Mouse (Mus musculus): ENCODE measurements around the gene Sorcs3.

Sorcs3 gene

DNA sequence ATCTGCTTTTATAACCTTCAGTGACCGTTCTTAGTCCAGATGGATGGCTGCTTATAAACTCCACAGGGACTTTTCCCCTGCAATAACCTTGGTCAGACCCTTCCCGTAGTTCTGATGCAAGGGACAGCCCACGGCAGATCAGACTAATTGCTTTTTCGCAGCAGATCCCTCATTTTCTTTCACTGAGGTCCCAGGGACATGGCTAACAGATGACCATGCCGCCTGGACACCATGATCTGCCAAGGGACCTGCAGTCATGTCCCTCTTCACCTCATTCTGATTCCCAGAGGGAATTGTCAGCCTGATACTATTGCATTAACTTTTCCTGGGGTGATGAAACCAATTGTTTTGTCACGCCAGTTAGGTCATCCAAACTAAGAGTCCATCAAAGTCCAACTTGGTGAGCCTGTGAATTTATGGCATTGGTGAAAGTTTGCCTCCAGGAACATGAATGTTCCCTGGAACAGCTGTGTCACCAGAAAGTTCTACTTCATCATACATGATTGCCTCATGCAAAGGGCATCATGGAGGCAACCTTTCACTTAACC lies 494.4 kb downstream of the Sorcs3 start:
- no peak for DNase-seq (ENCODE audit: extremely low read depth, low read depth)

DNA sequence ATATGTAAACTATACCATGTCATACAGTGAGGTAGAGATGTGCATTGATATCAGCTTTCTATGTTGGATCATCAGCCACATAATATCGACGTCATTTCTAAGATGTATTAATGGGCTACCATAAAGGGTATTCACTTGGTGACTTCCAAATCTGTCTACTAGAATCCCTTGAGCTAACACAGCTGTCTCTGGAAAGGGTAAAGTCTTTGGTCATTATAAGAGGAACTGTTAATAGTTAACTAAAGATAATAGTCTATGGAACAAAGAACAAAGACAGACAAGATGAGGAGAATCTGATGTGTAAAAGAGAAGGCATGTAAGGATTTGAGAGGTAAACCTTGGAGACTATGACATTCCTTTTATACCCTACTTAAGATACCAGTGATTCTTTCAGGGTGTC lies 497.9 kb downstream of the Sorcs3 start:
- no peak for DNase-seq (ENCODE audit: extremely low read depth, low read depth)

DNA sequence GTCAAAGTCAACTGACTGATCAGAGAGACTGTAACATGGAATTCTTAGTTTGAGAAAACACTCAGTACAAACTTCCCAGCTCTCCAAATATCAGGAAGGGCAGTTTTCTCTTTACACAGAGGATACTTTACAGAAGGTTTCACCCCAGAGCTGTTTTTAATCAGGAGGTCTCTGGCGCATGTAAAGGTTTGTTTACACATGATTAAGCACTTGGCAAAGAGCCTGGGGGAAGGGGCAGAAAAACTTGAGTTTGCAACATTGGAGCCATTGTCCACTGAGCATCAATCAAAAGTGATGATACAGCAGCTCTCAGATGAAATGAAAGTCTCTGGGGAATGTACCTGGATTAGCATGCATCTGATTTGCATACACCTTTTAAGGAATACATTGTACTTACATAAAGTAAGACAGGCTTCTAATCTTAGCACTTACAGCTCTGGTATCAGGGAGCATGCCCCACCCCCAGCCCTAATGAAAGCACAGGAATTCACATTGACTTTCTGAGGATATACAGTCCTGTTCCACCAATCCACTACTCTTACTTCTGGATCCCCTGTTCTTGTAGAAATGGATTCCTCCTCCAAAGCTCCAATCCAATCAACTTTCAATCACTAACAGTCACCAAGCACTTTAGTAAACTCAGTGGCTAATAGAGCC lies 500.6 kb downstream of the Sorcs3 start:
- no peak for DNase-seq (ENCODE audit: extremely low read depth, low read depth)

DNA sequence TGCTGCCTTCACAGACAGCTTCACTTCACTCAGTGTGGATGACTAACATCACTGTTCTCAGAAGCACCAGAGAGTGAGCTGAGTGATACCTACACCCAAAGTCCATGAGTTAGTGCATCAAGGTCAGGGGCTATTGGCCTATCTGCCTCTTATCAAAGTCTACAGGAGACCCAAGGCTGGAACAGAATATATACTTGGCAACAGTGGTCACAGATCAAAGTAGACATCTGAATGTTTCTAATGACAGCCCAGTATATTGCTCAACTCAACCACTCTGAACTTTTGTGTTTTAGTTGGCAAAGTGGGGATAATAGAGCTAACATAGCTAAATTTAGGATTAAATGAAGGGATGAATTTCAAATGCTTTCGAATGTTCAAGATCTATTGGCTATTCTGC lies 501.1 kb downstream of the Sorcs3 start:
- DNase-seq (ENCODE audit: extremely low read depth, low read depth): no peak

DNA sequence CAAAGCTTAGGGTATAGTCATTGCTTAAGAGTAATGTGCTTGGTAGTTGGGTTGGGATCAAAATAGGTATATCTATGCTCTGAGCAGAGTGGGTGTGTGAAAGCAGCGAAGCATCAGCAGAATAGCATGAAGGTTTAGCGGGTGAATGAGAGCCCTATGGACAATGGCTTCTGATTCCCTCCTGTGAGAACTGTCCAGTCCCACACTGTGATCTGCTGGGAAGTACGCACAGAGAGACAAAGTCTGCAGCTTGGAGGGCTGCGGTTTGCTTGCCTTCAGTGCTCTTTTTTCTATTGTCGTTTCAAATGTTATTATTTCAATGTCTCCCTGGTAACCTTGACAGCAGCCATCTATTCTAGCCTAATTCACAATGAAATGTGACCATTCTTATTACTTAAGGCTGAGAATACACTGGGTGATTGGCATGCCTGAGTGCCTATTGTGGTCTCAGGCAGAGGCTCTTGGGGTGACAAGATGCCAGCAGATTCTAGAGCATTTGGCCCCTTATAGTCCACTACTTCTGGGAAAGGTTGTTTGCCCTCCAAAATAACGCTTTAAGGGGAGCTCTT lies 520.1 kb downstream of the Sorcs3 start:
- no peak for DNase-seq (ENCODE audit: extremely low read depth, low read depth)

DNA sequence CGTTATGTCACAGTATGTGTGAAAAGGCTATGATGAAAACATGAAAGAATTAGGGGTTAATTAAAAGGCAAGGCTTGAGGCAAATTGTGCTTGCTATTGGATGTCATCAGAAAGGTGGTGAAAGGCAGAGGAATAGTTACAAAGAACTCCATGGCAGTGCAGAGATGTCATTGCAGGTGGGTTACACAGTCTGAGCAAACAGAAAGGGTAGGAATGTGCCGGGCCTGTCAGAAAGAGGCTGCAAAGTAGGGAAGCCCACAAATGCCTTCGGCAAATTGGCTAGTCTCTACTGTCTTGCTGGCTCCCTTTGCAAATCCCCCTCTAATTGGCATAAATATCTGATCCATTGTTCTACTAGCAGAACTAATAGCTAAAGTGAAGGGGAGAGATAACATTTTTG lies 521.2 kb downstream of the Sorcs3 start:
- DNase-seq (ENCODE audit: extremely low read depth, low read depth): no peak

DNA sequence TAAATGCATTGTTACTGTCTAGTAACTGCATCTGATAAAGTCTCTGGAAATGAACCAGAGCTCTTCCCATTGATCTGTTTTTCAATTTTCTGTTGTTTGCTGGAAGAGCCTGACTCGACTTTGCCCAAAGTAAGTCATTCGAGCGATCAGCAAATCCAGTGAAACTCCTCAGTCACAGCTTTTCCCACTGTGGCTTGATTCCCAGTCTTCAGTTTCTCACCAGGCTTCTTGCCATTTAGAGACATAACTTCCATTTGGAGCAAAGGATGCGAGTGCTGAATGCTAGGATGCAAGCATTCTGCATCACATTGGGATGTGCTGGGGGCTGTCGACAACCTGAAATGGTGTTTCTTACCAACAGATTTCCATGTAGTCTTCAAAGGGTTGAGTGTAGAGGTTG lies 521.8 kb downstream of the Sorcs3 start:
- no peak for DNase-seq (ENCODE audit: extremely low read depth, low read depth)

DNA sequence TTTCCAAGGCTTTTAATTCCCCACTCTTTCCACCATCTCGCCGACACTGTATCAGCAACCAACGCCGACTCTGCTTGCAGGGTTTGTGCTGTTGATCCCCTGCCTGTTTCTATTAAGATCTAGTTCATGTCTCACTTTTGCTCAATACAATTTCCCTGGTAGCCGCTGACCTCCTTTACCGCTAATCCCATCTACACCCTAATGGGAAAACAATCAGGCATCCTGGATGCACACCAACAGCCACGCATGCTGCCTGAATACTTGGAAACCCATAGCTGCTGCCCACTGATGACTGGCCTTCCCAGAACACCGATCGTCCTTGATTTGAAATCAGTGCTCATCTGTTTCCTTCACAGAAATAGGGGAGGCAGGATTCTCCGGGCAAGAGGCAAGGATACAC lies 525.9 kb downstream of the Sorcs3 start:
- DNase-seq (ENCODE audit: extremely low read depth, low read depth): no peak

DNA sequence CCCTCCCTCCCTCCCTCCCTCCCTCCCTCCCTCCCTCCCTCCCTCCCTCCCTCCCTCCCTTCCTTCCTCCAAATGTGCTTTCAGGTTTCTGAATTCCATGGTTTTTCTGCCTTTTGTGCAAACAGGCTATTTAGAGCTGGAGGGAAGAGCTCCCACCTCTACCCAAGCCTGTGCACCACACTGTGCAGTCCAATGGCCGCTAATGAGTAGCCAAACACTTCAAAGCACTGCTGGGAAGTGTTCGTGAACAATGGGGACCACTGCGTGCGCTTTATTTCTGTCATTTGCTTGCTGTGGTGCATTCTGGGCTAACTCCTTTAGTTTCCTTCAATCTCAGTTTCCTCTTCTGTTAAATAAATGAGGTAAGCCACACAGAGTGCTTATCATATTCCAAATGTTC lies 528.5 kb downstream of the Sorcs3 start:
- no peak for DNase-seq (ENCODE audit: extremely low read depth, low read depth)

DNA sequence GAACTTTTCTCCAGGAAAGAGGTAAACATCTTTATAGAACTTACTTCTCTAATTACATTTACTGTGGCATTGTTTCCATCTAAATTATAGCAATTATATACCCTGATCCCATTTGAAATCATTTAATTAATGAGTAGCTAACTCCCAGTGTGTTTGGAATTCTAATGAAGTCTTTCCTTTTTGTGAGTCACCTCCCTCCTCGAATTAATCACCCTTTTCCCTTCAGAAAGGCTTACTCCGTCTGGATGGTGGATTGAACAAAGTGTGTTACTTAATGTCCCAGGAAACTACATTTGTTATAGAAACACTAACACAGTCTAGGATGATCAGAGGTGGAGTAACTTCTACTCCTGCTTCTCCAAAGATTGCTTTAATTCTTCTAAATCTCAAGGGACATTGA lies 531.7 kb downstream of the Sorcs3 start:
- DNase-seq (ENCODE audit: extremely low read depth, low read depth): no peak

DNA sequence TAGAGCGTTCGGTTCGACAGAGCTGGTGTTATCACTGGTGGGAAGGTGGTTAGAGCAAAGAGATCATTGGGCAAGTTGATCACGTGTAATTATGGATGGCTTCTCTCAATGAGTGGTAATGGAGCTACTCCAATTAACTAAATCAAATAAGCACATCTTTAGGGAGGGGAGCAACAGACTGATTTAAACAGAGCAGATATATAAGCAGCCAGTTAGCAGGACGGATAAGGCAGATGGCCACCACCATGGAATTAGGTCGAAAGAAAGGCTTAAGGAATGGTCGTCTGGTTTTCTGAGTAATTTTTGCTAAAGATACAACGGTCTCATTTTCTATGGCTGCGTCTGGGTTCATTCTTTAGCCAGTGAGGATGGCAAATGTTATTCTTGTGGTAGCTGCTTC lies 549.3 kb downstream of the Sorcs3 start:
- no peak for DNase-seq (ENCODE audit: extremely low read depth, low read depth)

DNA sequence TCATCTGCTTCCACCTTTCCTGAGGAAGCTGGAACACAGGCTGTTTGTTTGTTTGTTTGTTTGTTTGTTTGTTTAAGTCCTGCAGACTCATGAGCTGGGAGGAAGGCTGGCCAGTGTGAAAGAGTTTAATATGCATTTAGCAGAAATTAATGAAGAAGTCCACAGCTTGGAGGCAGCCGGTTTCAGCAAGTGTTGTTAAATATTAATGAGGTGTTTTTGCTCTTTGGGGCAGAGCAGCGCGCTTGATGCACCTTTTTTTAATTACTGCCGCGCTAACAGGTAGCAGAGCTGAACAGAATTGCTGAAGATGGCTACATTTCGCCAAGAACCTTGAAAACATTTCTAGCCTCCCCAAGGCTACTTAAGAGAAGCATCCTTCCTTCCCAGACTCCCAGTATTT lies 551.0 kb downstream of the Sorcs3 start:
- no peak for DNase-seq (ENCODE audit: extremely low read depth, low read depth)

DNA sequence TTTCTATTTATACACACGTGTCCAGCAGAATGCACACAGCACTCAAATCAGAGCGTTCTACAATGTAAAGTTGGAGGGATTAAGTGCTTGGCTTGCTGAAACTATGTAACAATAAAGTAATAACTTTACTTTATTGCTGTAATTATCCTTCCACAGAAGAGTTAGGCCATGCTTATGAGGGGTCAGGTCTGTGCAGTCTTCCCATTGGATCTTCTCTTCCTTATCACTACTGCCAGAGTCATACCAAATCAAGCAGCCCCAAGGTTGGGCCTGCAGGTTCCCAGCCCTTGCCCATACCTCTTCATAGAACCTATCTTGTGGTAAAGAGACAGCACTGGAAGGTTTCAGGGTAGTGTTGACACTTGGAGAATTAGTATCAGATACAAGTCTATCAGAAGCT lies 560.7 kb downstream of the Sorcs3 start:
- no peak for DNase-seq (ENCODE audit: extremely low read depth, low read depth)

DNA sequence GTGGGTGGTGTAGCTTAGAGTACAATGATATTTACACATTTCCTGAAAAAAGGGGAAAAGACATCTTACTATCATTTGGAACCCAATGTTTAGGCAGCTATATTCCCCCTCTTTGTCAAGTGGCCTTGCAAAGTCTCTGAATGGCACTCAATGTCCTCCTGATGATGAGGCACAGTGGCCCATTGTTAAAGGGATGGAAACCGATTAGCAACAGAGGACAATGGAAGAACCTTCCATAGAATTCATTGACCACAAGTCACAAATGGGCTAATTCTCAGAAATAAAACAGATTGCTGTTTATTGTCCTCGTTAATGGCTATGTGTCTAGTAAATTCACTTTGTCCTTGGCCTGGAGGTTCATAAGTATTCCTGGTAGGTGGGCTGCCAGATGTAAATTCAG lies 565.7 kb downstream of the Sorcs3 start:
- DNase-seq (ENCODE audit: extremely low read depth, low read depth): no peak

DNA sequence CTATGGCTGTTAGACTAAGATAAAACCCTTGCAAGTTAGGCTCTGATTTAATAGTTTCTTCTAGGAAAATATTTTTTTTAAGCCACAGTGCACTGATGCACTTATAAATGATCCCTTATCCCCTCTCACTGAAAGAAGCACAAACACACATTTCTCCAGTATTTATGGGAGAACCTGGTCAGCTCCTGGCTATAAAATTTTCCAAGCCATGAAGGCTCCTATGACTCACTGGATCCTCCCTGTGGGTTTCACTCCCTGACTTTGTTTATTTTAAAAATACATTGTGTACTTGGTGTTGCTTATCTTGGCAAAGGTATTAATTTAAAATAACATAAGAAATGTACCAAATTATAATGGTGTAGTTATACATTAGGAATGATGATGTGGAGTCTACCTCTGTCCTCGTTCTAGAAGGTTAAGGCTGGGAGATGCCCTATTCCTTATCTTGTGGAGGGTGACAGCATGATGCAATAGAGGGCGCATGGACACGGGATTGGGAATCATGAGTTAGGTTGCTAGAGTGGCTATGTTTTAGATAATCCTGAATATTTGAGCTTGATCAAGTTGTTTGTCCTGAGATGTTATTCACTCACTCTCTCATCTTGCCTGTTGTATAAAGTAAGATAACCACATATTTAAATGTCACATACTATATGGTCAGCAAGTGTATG lies 573.4 kb downstream of the Sorcs3 start:
- DNase-seq (ENCODE audit: extremely low read depth, low read depth): no peak

DNA sequence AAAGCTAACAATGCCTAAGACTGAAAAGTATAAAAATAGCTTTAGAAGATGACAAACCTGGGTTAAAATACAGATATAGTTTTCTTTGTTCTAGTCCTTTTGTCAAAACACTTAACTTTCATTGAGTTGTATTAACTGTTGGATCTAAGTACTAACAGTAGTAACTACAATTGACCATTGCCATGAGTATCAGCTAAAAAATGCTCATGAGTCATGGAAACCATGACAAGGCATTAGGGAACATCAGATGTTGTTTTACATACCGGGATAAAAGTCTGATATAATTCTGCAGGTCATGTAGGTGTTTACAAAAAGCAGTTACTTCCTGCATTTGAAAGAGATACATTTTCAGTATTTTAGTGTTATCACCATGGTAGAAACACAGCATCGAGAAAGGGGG lies 575.0 kb downstream of the Sorcs3 start:
- DNase-seq (ENCODE audit: extremely low read depth, low read depth): no peak

DNA sequence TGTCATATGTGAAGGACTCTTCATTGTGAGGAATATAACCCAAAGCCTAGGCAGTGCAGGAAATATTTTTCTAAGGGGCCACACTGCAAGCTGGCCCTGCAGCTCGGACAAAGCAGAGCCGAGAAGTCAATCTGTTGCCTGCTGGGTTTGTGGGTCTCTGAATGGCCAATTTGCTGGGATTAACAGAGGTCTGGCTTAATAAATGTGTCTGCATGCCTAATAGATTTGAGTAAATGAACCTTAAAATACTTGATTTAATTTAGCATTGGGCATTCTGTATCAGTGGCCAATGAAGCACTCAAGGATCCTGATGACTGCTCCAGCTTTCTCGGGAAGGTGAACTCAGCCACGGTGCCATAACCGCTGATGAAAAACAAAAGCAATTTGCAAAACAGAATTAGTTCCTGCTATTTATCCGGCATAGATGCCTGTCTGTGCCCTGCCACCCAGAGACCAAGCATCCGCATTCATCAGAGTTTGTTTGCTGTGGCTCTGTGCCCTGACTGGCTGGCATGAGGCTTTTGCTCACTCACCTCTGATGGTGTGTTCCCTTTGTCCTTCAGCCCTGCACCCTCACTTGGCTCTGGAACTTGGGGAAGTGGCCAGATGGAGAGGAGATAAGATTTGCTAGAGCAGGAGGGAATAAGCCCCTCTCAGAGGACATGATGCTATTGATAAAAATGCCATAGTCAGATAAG lies 576.3 kb downstream of the Sorcs3 start:
- no peak for DNase-seq (ENCODE audit: extremely low read depth, low read depth)

DNA sequence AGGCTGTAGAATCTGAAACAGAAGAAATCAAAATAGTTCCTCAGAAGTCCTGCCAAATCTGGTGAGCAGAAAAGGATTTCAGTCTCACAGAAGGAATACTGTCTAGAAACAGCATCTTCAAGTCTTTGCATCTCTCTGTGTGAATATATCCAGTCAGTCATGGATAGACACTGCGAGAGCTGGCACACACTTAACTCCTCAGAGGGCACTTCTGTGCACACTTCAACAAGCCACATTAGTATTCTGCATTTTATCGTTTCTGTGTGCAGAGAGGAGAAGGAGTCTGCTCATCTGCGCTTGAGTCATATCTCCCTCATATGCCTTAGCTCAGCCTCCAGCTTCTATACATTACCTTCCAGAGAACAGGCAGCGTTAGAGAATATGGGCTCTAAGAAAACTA lies 581.4 kb downstream of the Sorcs3 start:
- no peak for DNase-seq (ENCODE audit: extremely low read depth, low read depth)

DNA sequence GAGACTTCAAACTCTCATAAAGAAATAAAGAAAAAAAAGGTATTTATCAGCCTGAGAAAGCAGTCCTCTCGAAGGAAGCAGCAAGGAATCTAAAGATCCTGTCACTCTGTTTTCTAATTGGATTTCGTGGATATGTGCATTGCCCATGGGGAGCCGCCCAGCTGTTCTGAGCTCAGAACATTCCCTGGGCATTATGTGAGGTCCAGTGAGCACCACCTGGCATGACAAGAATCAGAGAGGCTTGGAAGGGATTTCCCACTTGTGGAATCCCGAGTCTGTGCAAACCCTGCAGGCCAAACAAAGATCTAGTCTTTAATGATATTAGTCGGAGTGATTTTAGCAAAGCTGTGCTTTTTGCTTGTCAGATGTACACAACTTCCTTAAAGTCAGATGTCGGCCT lies 598.7 kb downstream of the Sorcs3 start:
- DNase-seq (ENCODE audit: extremely low read depth, low read depth): no peak

DNA sequence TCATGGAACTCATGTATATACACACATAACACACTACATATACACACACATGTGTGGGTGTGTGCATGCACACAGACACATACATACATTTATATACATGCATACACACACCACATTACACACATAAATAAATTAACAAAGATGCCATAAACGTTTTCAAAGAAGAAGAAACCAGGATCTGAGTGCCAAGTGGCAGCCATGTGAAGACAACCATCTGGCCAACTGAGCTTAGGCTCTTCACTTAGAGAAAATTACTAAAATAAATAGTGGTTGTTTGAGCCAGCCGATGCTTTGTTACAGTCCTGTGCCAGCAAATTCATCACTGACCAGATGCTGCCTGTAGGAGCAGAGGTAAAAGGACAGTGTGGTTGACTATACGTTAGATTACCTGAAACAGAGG lies 605.7 kb downstream of the Sorcs3 start:
- DNase-seq (ENCODE audit: extremely low read depth, low read depth): no peak

DNA sequence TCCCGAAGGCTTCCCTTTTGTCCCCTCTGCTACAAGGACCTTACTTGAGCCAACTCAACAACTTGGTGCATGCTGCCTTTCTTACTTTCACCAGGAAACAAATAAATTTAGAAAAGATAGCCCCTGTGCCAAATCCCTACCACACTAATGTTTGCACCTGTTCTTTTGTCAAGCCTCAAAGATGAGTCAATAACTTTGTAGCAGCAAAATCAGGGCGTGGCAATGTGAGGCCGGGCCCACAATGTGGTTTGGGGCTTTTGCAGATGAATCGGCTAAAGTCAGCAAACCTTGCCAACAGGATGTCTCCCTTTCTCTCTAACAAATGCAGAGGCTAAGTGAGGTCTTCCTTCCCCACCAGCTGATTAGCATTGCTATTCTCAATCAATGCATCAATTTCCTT lies 608.0 kb downstream of the Sorcs3 start:
- no peak for DNase-seq (ENCODE audit: extremely low read depth, low read depth)

DNA sequence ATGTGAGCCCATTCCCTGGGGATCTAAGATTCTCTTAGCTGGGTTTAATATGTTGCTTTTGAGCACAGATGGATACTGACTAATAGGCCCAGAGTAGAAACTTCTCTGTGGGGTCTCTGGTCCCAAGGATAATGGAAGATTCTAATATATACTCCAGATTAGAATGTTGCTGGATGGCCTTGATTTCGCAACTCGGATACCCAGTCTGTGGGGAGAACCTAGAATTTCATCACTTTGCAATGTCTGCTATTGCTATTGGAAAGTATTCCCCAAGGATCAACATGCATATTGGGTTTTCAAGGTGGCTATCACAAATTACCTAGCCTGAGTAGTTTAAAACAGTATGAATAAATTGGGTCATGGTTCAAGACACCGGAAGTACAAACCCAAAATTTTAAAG lies 609.2 kb downstream of the Sorcs3 start:
- DNase-seq (ENCODE audit: extremely low read depth, low read depth): no peak
